Comparison of ENCODE assay signal across 12 mouse cellular contexts in the genomic region with DNA sequence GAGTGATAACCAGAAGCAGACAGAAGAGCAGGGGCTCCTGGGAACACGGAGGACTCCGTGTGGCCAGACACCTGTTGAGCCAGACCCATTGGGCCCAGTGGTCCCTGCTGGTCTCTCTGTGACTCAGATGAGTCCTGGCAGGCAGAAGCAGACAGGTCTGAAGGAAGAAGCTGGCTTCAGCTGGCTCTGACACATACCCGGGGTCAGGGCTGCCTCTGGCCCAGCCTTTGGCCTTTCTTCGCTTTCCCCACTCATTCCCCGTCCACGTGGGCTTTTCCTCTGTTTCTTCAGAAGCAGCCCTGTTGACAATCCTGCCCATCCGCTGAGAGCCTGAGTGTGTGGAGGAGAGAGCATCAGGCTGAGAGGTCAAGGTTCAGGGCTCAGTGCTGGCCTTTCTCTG. TPM values are rescaled to one million over a fixed set of nuclear protein-coding genes. Genes with fewer than 3 reads are reported as not detected.
DNase-seq lines count a peak whose midpoint lies in the region; ATAC-seq and TF ChIP-seq lines count a peak whose summit lies in the region.
"Had no signal": no experiment of that assay in that cellular context is flagged by ENCODE, and none has a peak within 500 bp of the region (broad histone marks: within the 10 kb centered on the region; RNA-seq: fewer than 3 reads in every experiment).

No protein-coding gene starts in this region.

- no peaks in the 10 kb centered on the region for H3K36me3 ChIP-seq in forebrain, embryonic 15.5 days
- H3K36me3 ChIP-seq in forebrain, embryonic 13.5 days (ENCODE audit: poor library complexity, severe bottlenecking), result no peaks in the 10 kb centered on the region
- no peaks in the 10 kb centered on the region for H3K36me3 ChIP-seq in kidney, embryonic 16.5 days (ENCODE audit: insufficient read depth, low read length)
- no peaks in the 10 kb centered on the region for H3K36me3 ChIP-seq in limb, embryonic 14.5 days (ENCODE audit: control insufficient read depth, insufficient read depth, low read length)

- no peak for DNase-seq in kidney, adult 18-20 months
- DNase-seq in adrenal gland, postnatal 14 days, result peak; percentile 73
- DNase-seq in limb, embryonic 14.5 days (ENCODE audit: low spot score), result no peak
- DNase-seq in right cerebral cortex, postnatal 4 days, result no peak
- no peak for DNase-seq in spleen, postnatal 36 days (ENCODE audit: low spot score in 2 of 2)
- DNase-seq: cerebellum, postnatal 14 days; gastrocnemius, postnatal 25 days; liver; thymus, postnatal 25 days had no signal

- no peak for TF ChIP-seq POLR2A in limb, embryonic 14.5 days (IDR thresholded peaks at IDR 0.05; ENCODE audit: borderline replicate concordance, extremely low read depth, insufficient read depth, insufficient read length)

- H3K4me1 ChIP-seq in forebrain, embryonic 15.5 days, result peaks cover 10% of the 10 kb centered on the region
- H3K4me1 ChIP-seq in forebrain, embryonic 13.5 days, result peaks cover 10% of the 10 kb centered on the region
- 0 out of 2 replicates have a peak, but pooled peaks cover 7% of the 10 kb centered on the region for H3K4me1 ChIP-seq in kidney, embryonic 16.5 days (ENCODE audit: insufficient read depth, low read length)
- peaks cover 11% of the 10 kb centered on the region for H3K4me1 ChIP-seq in limb, embryonic 14.5 days (ENCODE audit: control insufficient read depth, insufficient read depth, low read length)

- 0 out of 2 replicates have a peak, but pooled peaks have one; percentile 6 for ATAC-seq in forebrain, embryonic 15.5 days (replicated peaks)
- no peak for ATAC-seq in forebrain, embryonic 13.5 days
- ATAC-seq in kidney, embryonic 16.5 days (ENCODE audit: low FRiP score, low TSS enrichment), result peak; percentile 1; the same call in 1 of the 2 replicates
- no peak for ATAC-seq in limb, embryonic 14.5 days (ENCODE audit: low FRiP score, low read depth)

- H3K4me3 ChIP-seq in forebrain, embryonic 15.5 days, result no peak overlapping the region
- no peak overlapping the region for H3K4me3 ChIP-seq in forebrain, embryonic 13.5 days
- no peak overlapping the region for H3K4me3 ChIP-seq in kidney, embryonic 16.5 days (ENCODE audit: low read length)
- no peak overlapping the region for H3K4me3 ChIP-seq in limb, embryonic 14.5 days (replicated peaks; ENCODE audit: low read length)

- no peak overlapping the region for H3K4me2 ChIP-seq in forebrain, embryonic 15.5 days (replicated peaks)
- no peak overlapping the region for H3K4me2 ChIP-seq in forebrain, embryonic 13.5 days
- H3K4me2 ChIP-seq in kidney, embryonic 16.5 days (replicated peaks; ENCODE audit: low read depth, low read length), result no peak overlapping the region
- H3K4me2 ChIP-seq in limb, embryonic 14.5 days (replicated peaks; ENCODE audit: low read depth, low read length, severe bottlenecking), result no peak overlapping the region

- no peak overlapping the region for H3K9ac ChIP-seq in forebrain, embryonic 15.5 days (replicated peaks)
- H3K9ac ChIP-seq in forebrain, embryonic 13.5 days, result no peak overlapping the region
- H3K9ac ChIP-seq in kidney, embryonic 16.5 days (replicated peaks; ENCODE audit: low read length), result 0 out of 2 replicates have a peak overlapping the region, but pooled peaks have one; percentile 31
- no peak overlapping the region for H3K9ac ChIP-seq in limb, embryonic 14.5 days (ENCODE audit: low read depth, low read length, severe bottlenecking)

- H3K27me3 ChIP-seq in forebrain, embryonic 15.5 days, result no peaks in the 10 kb centered on the region
- H3K27me3 ChIP-seq in forebrain, embryonic 13.5 days, result no peaks in the 10 kb centered on the region
- no peaks in the 10 kb centered on the region for H3K27me3 ChIP-seq in kidney, embryonic 16.5 days (ENCODE audit: insufficient read depth, low read length)
- no peaks in the 10 kb centered on the region for H3K27me3 ChIP-seq in limb, embryonic 14.5 days (ENCODE audit: control insufficient read depth, insufficient read depth, low read length)

- H3K27ac ChIP-seq in forebrain, embryonic 15.5 days (replicated peaks), result 0 out of 2 replicates have a peak overlapping the region, but pooled peaks have one; percentile 5
- H3K27ac ChIP-seq in forebrain, embryonic 13.5 days, result no peak overlapping the region
- 0 out of 2 replicates have a peak overlapping the region, but pooled peaks have one; percentile 34 for H3K27ac ChIP-seq in kidney, embryonic 16.5 days (ENCODE audit: low read length)
- peak overlapping the region; percentile 65 for H3K27ac ChIP-seq in limb, embryonic 14.5 days (replicated peaks; ENCODE audit: low read depth, low read length)

- H3K9me3 ChIP-seq in forebrain, embryonic 15.5 days, result no peaks in the 10 kb centered on the region
- H3K9me3 ChIP-seq in forebrain, embryonic 13.5 days (replicated peaks), result no peaks in the 10 kb centered on the region
- H3K9me3 ChIP-seq in kidney, embryonic 16.5 days (ENCODE audit: low read length), result no peaks in the 10 kb centered on the region
- H3K9me3 ChIP-seq in limb, embryonic 14.5 days (ENCODE audit: control insufficient read depth, low read length), result no peaks in the 10 kb centered on the region

- WGBS in forebrain, embryonic 15.5 days, result 73% methylated on average over 7 of the region's 7 CpGs
- 66% methylated on average over 7 of the region's 7 CpGs for WGBS in forebrain, embryonic 13.5 days
- 55% methylated on average over 7 of the region's 7 CpGs for WGBS in kidney, embryonic 16.5 days
- WGBS in limb, embryonic 14.5 days, result 62% methylated on average over 7 of the region's 7 CpGs

RNA-seq across cellular contexts. Expression of gene Tob1, which starts 36.0 kb away (rescaled TPM):
- polyA plus RNA-seq in forebrain, embryonic 15.5 days (2015; fragmentation: Nextera tagmentation; extraction: Ambion mirVana), result 45.8 and 46.5 TPM in 2 replicates
- polyA plus RNA-seq in forebrain, embryonic 13.5 days (2015; fragmentation: Nextera tagmentation; extraction: Ambion mirVana), result 39.0 and 41.0 TPM in 2 replicates
- 31.9 and 36.1 TPM in 2 replicates for polyA plus RNA-seq in kidney, embryonic 16.5 days (2015; fragmentation: Nextera tagmentation; extraction: Ambion mirVana)
- 158 and 199 TPM in 2 replicates for total RNA-seq in adrenal gland, postnatal 14 days (2021)
- polyA plus RNA-seq in limb, embryonic 14.5 days (2012; rRNA removed), result 28.4 and 29.7 TPM in 2 replicates
- polyA plus RNA-seq in limb, embryonic 14.5 days (2014; fragmentation: Nextera tagmentation; extraction: Ambion mirVana), result 34.8 and 37.3 TPM in 2 replicates

Comparison
In these comparisons a context has a peak if more than half of its experiments do, and no peak if none do; other contexts are left out.
1. ATAC-seq: peak in forebrain, embryonic 15.5 days (single experiment) and kidney, embryonic 16.5 days (single experiment); none in forebrain, embryonic 13.5 days (single experiment) and limb, embryonic 14.5 days (single experiment).